Mouse (Mus musculus): ENCODE results near the gene Nmi. TPM values are rescaled to one million over a fixed set of nuclear protein-coding genes. Genes with fewer than 3 reads are reported as not detected.

Gene Nmi
- polyA plus RNA-seq, 2 experiments, result 7.9 to 13.4 TPM

DNA sequence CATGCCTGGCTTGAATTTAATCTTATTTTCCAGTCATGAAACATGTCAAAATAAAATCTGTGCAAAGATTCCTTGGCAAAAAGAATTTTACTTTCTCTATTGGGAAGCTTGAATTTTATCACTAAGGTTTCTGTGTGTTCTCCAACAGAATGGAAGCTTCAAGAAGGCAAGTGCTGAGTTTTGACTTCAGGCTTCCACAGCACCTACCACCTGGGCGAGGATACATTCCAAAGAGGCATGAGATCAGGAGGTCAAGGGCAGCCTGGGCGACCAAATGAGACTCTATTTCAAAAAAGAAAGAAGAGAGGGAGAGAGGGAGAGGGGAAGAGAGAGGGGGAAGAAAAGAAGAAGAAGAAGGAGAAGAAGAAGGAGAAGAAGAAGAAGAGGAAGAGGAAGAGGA lies 27.5 kb downstream of the Nmi start:
- ATAC-seq (ENCODE audit: low FRiP score, low read depth), result no peak
- no peak overlapping the region for H3K4me2 ChIP-seq (replicated peaks; ENCODE audit: low read depth, low read length, severe bottlenecking)
- H3K9me3 ChIP-seq (ENCODE audit: control insufficient read depth, low read length), result no peaks in the 10 kb centered on the region
- TF ChIP-seq POLR2A (IDR thresholded peaks at IDR 0.05; ENCODE audit: borderline replicate concordance, extremely low read depth, insufficient read depth, insufficient read length), result no peak
- H3K27me3 ChIP-seq (ENCODE audit: control insufficient read depth, insufficient read depth, low read length), result no peaks in the 10 kb centered on the region
- H3K9ac ChIP-seq (ENCODE audit: low read depth, low read length, severe bottlenecking), result no peak overlapping the region
- no peak overlapping the region for H3K27ac ChIP-seq (replicated peaks; ENCODE audit: low read depth, low read length)
- no peaks in the 10 kb centered on the region for H3K4me1 ChIP-seq (ENCODE audit: control insufficient read depth, insufficient read depth, low read length)
- DNase-seq (ENCODE audit: low spot score), result no peak
- 59% methylated on average over 2 of the region's 2 CpGs for WGBS
- H3K36me3 ChIP-seq (ENCODE audit: control insufficient read depth, insufficient read depth, low read length), result no peaks in the 10 kb centered on the region
- H3K4me3 ChIP-seq (replicated peaks; ENCODE audit: low read length), result no peak overlapping the region

DNA sequence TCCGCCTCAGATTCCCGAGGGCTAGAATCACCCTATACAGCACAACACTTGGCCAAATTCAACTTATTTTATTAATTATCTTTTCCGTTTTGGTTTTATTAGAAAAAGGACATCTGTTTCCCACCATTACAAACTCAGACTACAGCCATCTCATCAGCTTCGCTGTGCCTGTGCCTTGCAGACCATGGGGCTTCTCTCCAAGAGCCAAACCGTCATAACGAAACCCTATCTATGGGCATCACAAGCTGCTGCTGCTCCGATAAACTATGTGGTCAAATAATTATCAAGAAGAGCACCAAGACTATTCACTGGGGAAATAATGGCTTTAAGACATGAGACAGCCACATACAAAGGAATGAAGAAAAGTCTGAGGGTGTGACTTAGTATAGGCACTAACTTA lies 31.5 kb downstream of the Nmi start:
- no peaks in the 10 kb centered on the region for H3K27me3 ChIP-seq (ENCODE audit: control insufficient read depth, insufficient read depth, low read length)
- no peak overlapping the region for H3K27ac ChIP-seq (replicated peaks; ENCODE audit: low read depth, low read length)
- H3K9ac ChIP-seq (ENCODE audit: low read depth, low read length, severe bottlenecking), result no peak overlapping the region
- no peak overlapping the region for H3K4me2 ChIP-seq (replicated peaks; ENCODE audit: low read depth, low read length, severe bottlenecking)
- WGBS, result 86% methylated on average over 7 of the region's 7 CpGs
- H3K9me3 ChIP-seq (ENCODE audit: control insufficient read depth, low read length), result no peaks in the 10 kb centered on the region
- H3K4me3 ChIP-seq (replicated peaks; ENCODE audit: low read length), result no peak overlapping the region
- ATAC-seq (ENCODE audit: low FRiP score, low read depth), result no peak
- H3K4me1 ChIP-seq (ENCODE audit: control insufficient read depth, insufficient read depth, low read length), result no peaks in the 10 kb centered on the region
- no peaks in the 10 kb centered on the region for H3K36me3 ChIP-seq (ENCODE audit: control insufficient read depth, insufficient read depth, low read length)
- TF ChIP-seq POLR2A (IDR thresholded peaks at IDR 0.05; ENCODE audit: borderline replicate concordance, extremely low read depth, insufficient read depth, insufficient read length), result no peak
- no peak for DNase-seq (ENCODE audit: low spot score)

GRCm38 (mm10) chr2:51938750-51939149 lies 34.5 kb downstream of the Nmi start:
- no peak for ATAC-seq (ENCODE audit: low FRiP score, low read depth)
- no peak overlapping the region for H3K4me3 ChIP-seq (replicated peaks; ENCODE audit: low read length)
- no peak overlapping the region for H3K4me2 ChIP-seq (replicated peaks; ENCODE audit: low read depth, low read length, severe bottlenecking)
- H3K36me3 ChIP-seq (ENCODE audit: control insufficient read depth, insufficient read depth, low read length), result no peaks in the 10 kb centered on the region
- 71% methylated on average over 3 of the region's 3 CpGs for WGBS
- H3K27ac ChIP-seq (replicated peaks; ENCODE audit: low read depth, low read length), result no peak overlapping the region
- no peak for TF ChIP-seq POLR2A (IDR thresholded peaks at IDR 0.05; ENCODE audit: borderline replicate concordance, extremely low read depth, insufficient read depth, insufficient read length)
- H3K4me1 ChIP-seq (ENCODE audit: control insufficient read depth, insufficient read depth, low read length), result no peaks in the 10 kb centered on the region
- H3K9me3 ChIP-seq (ENCODE audit: control insufficient read depth, low read length), result no peaks in the 10 kb centered on the region
- no peaks in the 10 kb centered on the region for H3K27me3 ChIP-seq (ENCODE audit: control insufficient read depth, insufficient read depth, low read length)
- DNase-seq (ENCODE audit: low spot score), result no peak
- no peak overlapping the region for H3K9ac ChIP-seq (ENCODE audit: low read depth, low read length, severe bottlenecking)

DNA sequence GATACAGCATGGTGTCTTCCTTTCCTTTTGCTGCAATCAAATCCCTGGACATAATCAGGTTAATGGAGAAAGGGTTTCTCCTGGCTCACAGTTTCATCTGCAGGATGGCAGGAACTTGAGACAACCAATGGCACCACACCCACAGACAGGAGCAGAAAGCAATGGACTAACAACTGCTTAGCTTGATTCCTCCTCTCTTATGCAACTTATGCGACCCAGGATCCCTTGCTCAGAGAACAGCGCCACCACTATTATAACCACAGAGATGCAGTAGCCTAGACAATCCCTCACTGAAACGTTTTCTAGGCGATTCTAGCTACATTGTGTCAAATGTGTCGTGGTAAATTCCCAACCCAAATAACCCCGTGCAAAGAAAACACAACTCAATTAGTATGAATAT lies 36.3 kb downstream of the Nmi start:
- no peak for TF ChIP-seq POLR2A (IDR thresholded peaks at IDR 0.05; ENCODE audit: borderline replicate concordance, extremely low read depth, insufficient read depth, insufficient read length)
- no peak overlapping the region for H3K4me2 ChIP-seq (replicated peaks; ENCODE audit: low read depth, low read length, severe bottlenecking)
- no peaks in the 10 kb centered on the region for H3K9me3 ChIP-seq (ENCODE audit: control insufficient read depth, low read length)
- H3K9ac ChIP-seq (ENCODE audit: low read depth, low read length, severe bottlenecking), result no peak overlapping the region
- H3K4me1 ChIP-seq (ENCODE audit: control insufficient read depth, insufficient read depth, low read length), result no peaks in the 10 kb centered on the region
- no peak overlapping the region for H3K27ac ChIP-seq (replicated peaks; ENCODE audit: low read depth, low read length)
- DNase-seq (ENCODE audit: low spot score) (no peak), ATAC-seq (ENCODE audit: low FRiP score, low read depth) (no peak)
- no peaks in the 10 kb centered on the region for H3K36me3 ChIP-seq (ENCODE audit: control insufficient read depth, insufficient read depth, low read length)
- no peaks in the 10 kb centered on the region for H3K27me3 ChIP-seq (ENCODE audit: control insufficient read depth, insufficient read depth, low read length)
- H3K4me3 ChIP-seq (replicated peaks; ENCODE audit: low read length), result no peak overlapping the region
- WGBS, result 64% methylated on average over 6 of the region's 6 CpGs

DNA sequence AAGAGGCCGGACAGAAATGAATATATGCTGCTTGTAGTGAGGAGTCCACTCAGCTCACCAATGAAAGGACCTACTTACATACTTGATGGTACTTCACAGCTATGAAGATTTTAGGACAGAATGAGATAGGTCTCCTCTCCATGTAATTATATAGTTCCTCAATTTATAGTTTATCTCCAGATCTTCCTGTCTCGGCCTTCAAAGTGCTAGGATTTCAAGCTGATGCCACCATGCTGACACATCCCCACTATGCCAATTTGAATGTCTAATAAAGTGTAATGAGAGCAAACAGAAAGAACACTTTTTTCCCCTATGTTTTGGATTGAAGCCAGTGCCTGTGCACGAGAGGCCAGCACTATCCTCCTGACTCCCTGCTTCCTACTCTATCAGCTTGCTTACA lies 36.7 kb downstream of the Nmi start:
- no peaks in the 10 kb centered on the region for H3K27me3 ChIP-seq (ENCODE audit: control insufficient read depth, insufficient read depth, low read length)
- TF ChIP-seq POLR2A (IDR thresholded peaks at IDR 0.05; ENCODE audit: borderline replicate concordance, extremely low read depth, insufficient read depth, insufficient read length), result no peak
- no peaks in the 10 kb centered on the region for H3K36me3 ChIP-seq (ENCODE audit: control insufficient read depth, insufficient read depth, low read length)
- WGBS, result 79% methylated on average over 3 of the region's 3 CpGs
- no peaks in the 10 kb centered on the region for H3K9me3 ChIP-seq (ENCODE audit: control insufficient read depth, low read length)
- DNase-seq (ENCODE audit: low spot score) (no peak), ATAC-seq (ENCODE audit: low FRiP score, low read depth) (no peak)
- no peak overlapping the region for H3K27ac ChIP-seq (replicated peaks; ENCODE audit: low read depth, low read length)
- no peaks in the 10 kb centered on the region for H3K4me1 ChIP-seq (ENCODE audit: control insufficient read depth, insufficient read depth, low read length)
- H3K9ac ChIP-seq (ENCODE audit: low read depth, low read length, severe bottlenecking), result no peak overlapping the region
- H3K4me2 ChIP-seq (replicated peaks; ENCODE audit: low read depth, low read length, severe bottlenecking), result no peak overlapping the region
- no peak overlapping the region for H3K4me3 ChIP-seq (replicated peaks; ENCODE audit: low read length)

DNA sequence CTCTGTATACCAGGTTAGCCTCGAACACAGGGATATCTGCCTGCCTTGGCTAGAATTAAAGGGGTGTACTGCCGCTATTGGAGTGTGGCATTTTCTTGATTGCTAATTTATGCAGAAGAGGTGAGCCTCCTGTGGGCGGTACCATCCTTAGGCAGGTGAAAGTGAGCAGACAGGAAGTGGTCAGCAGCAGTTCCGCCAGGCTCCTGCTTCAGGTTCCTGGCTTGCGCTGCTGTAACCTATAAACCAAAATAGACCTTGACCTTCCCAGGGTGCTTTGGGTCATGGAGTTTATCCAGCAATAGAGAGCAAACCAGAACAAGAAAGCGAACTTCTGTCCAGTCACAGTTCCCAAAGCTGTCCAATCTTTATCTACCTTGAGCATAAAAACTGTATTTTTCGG lies 37.4 kb downstream of the Nmi start:
- TF ChIP-seq POLR2A (IDR thresholded peaks at IDR 0.05; ENCODE audit: borderline replicate concordance, extremely low read depth, insufficient read depth, insufficient read length), result no peak
- WGBS, result 91% methylated on average over 7 of the region's 7 CpGs
- Histone ChIP-seq H3K27ac (replicated peaks; ENCODE audit: low read depth, low read length) (no peak overlapping the region), H3K4me3 (replicated peaks; ENCODE audit: low read length) (no peak overlapping the region), H3K27me3 (ENCODE audit: control insufficient read depth, insufficient read depth, low read length) (no peaks in the 10 kb centered on the region), H3K9me3 (ENCODE audit: control insufficient read depth, low read length) (no peaks in the 10 kb centered on the region), H3K4me2 (replicated peaks; ENCODE audit: low read depth, low read length, severe bottlenecking) (no peak overlapping the region), H3K4me1 (ENCODE audit: control insufficient read depth, insufficient read depth, low read length) (no peaks in the 10 kb centered on the region), H3K9ac (ENCODE audit: low read depth, low read length, severe bottlenecking) (no peak overlapping the region), H3K36me3 (ENCODE audit: control insufficient read depth, insufficient read depth, low read length) (0 out of 2 replicates have a peak, but pooled peaks cover 1% of the 10 kb centered on the region)
- DNase-seq (ENCODE audit: low spot score) (no peak), ATAC-seq (ENCODE audit: low FRiP score, low read depth) (no peak; the same call in 1 of the 2 replicates)
